Mouse (Mus musculus): Measurements from ENCODE around the gene Calhm3.
"Not testable (repeated sequence)": the region's sequence is repeated elsewhere in the genome, so short reads cannot be mapped to it uniquely, and the experiment has no call there.

Gene Calhm3

GRCm38 (mm10) chr19:47167617-47168214 is 10.2 kb upstream of the Calhm3 start:
- DNase-seq, result peak; percentile 20

GRCm38 (mm10) chr19:47166758-47167157 is 9.2 kb upstream of the Calhm3 start:
- no peak for DNase-seq

GRCm38 (mm10) chr19:47163176-47163744 is 5.7 kb upstream of the Calhm3 start:
- DNase-seq, result no peak

GRCm38 (mm10) chr19:47161669-47162068 is 4.1 kb upstream of the Calhm3 start:
- DNase-seq, result no peak

GRCm38 (mm10) chr19:47153767-47154166 is 3.8 kb downstream of the Calhm3 start:
- no peak for DNase-seq

GRCm38 (mm10) chr19:47152062-47152369 is 5.5 kb downstream of the Calhm3 start:
- no peak for DNase-seq

- DNase-seq, result peak; percentile 57
Observed at GRCm38 (mm10) chr19:47151332-47152061, 6.1 kb downstream of the Calhm3 start.

GRCm38 (mm10) chr19:47149854-47150253 is 7.7 kb downstream of the Calhm3 start:
- no peak for DNase-seq

GRCm38 (mm10) chr19:47148267-47148847 is 9.2 kb downstream of the Calhm3 start:
- DNase-seq, result no peak

- no peak for DNase-seq
Observed at GRCm38 (mm10) chr19:47144154-47144553, 13.4 kb downstream of the Calhm3 start, which contains the start of gene Calhm1. Gene Calhm1 (minus strand): TSS chr19:47144254.

- DNase-seq, result no peak
Observed at GRCm38 (mm10) chr19:47142438-47142837, 15.1 kb downstream of the Calhm3 start.

GRCm38 (mm10) chr19:47139611-47140010 is 18.0 kb downstream of the Calhm3 start:
- not testable (repeated sequence) for DNase-seq

GRCm38 (mm10) chr19:47137771-47138421 is 19.7 kb downstream of the Calhm3 start, which contains the start of gene Calhm2:
Gene Calhm2 (minus strand): TSS chr19:47138294.
- DNase-seq, result no peak

GRCm38 (mm10) chr19:47137051-47137581 is 20.4 kb downstream of the Calhm3 start:
- DNase-seq, result peak; percentile 27

- no peak for DNase-seq
Observed at GRCm38 (mm10) chr19:47136170-47136569, 21.4 kb downstream of the Calhm3 start.

- DNase-seq, result no peak
Observed at GRCm38 (mm10) chr19:47135568-47135967, 22.0 kb downstream of the Calhm3 start.

- no peak for DNase-seq
Observed at GRCm38 (mm10) chr19:47133161-47133560, 24.4 kb downstream of the Calhm3 start.

- no peak for DNase-seq
Observed at GRCm38 (mm10) chr19:47130551-47131125, 26.9 kb downstream of the Calhm3 start.

GRCm38 (mm10) chr19:47128835-47129234 is 28.7 kb downstream of the Calhm3 start:
- no peak for DNase-seq

GRCm38 (mm10) chr19:47128164-47128563 is 29.4 kb downstream of the Calhm3 start:
- no peak for DNase-seq

- no peak for DNase-seq
Observed at GRCm38 (mm10) chr19:47122802-47123201, 34.8 kb downstream of the Calhm3 start.

- DNase-seq, result no peak
Observed at GRCm38 (mm10) chr19:47121054-47121453, 36.5 kb downstream of the Calhm3 start.

- DNase-seq, result no peak
Observed at GRCm38 (mm10) chr19:47118634-47119033, 38.9 kb downstream of the Calhm3 start.
